Mouse (Mus musculus) skeletal muscle tissue, adult 2 months (tissue): ENCODE measurements at regions not wholly inside any gene's neighbourhood (a gene's known extent, or its start where the extent isn't known, plus 50 kb on each side); places are given as distances from the start of the nearest gene placed in this dataset.
A peak's percentile ranks its signal among the peaks of the same experiment; 100 is the strongest.
"Not testable (repeated sequence)": the region's sequence is repeated elsewhere in the genome, so short reads cannot be mapped to it uniquely, and the experiment has no call there.

Experiments used
- DNase-seq: peaks from one replicate; pipeline ENCODE4 v3.0.0-alpha.2; 2012; ENCODE audit warnings: low read depth, low spot score

GRCm38 (mm10) chr13:111860931-111861330, 52.1 kb upstream of the Map3k1 start:
- no peak for DNase-seq

- no peak for DNase-seq
These were observed 53.5 kb upstream of the Map3k1 start for GRCm38 (mm10) chr13:111862316-111862715.

GRCm38 (mm10) chr13:111865956-111866355, 57.2 kb upstream of the Map3k1 start:
- DNase-seq, result no peak

GRCm38 (mm10) chr13:111867261-111867660, 58.5 kb upstream of the Map3k1 start:
- DNase-seq, result no peak

GRCm38 (mm10) chr13:111867763-111868725, 59.3 kb upstream of the Map3k1 start:
- DNase-seq, result peak; percentile 53

GRCm38 (mm10) chr13:111868947-111869346, 60.2 kb upstream of the Map3k1 start:
- no peak for DNase-seq

GRCm38 (mm10) chr13:111869771-111870437, 61.1 kb upstream of the Map3k1 start:
- no peak for DNase-seq

GRCm38 (mm10) chr13:111870505-111870904, 61.7 kb upstream of the Map3k1 start:
- DNase-seq, result no peak

- DNase-seq, result no peak
These were observed 63.0 kb upstream of the Map3k1 start for GRCm38 (mm10) chr13:111871672-111872410.

- no peak for DNase-seq
These were observed 65.5 kb upstream of the Map3k1 start for GRCm38 (mm10) chr13:111874330-111874729.

- DNase-seq, result no peak
These were observed 67.6 kb upstream of the Map3k1 start for GRCm38 (mm10) chr13:111876404-111876803.

GRCm38 (mm10) chr13:111876847-111877246, 68.1 kb upstream of the Map3k1 start:
- no peak for DNase-seq

GRCm38 (mm10) chr13:111883768-111884566, 75.2 kb upstream of the Map3k1 start:
- DNase-seq, result not testable (repeated sequence)

GRCm38 (mm10) chr13:111890792-111891191, 82.0 kb upstream of the Map3k1 start:
- DNase-seq, result no peak

GRCm38 (mm10) chr13:111892141-111892540, 83.3 kb upstream of the Map3k1 start:
- no peak for DNase-seq

GRCm38 (mm10) chr13:111893221-111893713, 84.5 kb upstream of the Map3k1 start:
- DNase-seq, result no peak

GRCm38 (mm10) chr13:111894804-111895478, 86.1 kb upstream of the Map3k1 start:
- DNase-seq, result no peak

GRCm38 (mm10) chr13:111896279-111896678, 87.5 kb upstream of the Map3k1 start:
- peak; percentile 30 for DNase-seq

- DNase-seq, result no peak
These were observed 94.6 kb upstream of the Map3k1 start for GRCm38 (mm10) chr13:111903361-111903760.

GRCm38 (mm10) chr13:111903931-111904330, 95.1 kb upstream of the Map3k1 start:
- no peak for DNase-seq
